Mouse (Mus musculus): ENCODE results near the gene Zdhhc14.

Zdhhc14 gene

GRCm38 (mm10) chr17:5491801-5492745, at the start of gene Zdhhc14:
Zdhhc14 (plus strand) TSS chr17:5492557.
- DNase-seq (ENCODE audit: low spot score) = peak; percentile 87

- DNase-seq (ENCODE audit: low spot score) = no peak
Observed at GRCm38 (mm10) chr17:5443260-5443659, 49.1 kb upstream of the Zdhhc14 start.

- DNase-seq (ENCODE audit: low spot score) = no peak
Observed at GRCm38 (mm10) chr17:5443751-5444150, 48.6 kb upstream of the Zdhhc14 start.

DNA sequence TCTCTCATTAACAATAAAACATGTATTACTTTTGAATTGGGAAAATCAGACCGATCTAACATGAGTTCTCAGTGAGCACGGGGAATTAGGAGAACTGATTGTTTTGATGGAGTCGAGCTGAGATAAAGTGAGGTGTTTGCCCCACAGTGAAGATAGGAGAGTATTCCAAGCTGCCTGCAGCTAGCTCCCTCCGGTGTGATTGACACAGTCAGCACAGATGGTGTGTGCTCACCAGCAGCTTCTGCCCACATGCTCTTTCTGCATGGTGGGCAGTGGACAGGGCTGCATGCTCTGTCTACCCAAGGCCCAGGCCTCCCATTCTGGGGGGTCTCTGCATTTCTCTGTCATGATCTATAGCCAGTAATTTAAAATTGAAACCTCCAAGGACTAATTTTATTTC, 38.7 kb upstream of the Zdhhc14 start:
- DNase-seq (ENCODE audit: low spot score) = no peak

DNA sequence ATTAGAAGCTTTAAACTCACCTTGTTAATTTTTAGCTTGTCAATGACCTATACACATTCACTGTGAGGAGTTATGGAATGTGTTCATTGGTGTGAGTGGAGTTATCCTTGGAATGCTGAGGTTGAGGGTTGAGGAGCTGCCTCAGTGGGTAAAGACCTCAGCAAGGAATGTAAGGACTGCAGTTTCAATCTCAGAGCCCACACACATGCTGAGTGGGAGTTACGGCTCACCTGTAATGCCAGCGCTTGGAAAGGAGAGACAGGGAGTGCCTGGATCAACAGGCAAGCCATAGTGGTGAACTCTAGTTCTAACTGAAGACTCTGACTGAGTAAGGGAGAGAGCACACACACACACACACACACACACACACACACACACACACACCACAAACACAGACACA, 28.4 kb upstream of the Zdhhc14 start:
- no peak for DNase-seq (ENCODE audit: low spot score)

- no peak for DNase-seq (ENCODE audit: low spot score)
Observed at GRCm38 (mm10) chr17:5466736-5467135, 25.6 kb upstream of the Zdhhc14 start.

DNA sequence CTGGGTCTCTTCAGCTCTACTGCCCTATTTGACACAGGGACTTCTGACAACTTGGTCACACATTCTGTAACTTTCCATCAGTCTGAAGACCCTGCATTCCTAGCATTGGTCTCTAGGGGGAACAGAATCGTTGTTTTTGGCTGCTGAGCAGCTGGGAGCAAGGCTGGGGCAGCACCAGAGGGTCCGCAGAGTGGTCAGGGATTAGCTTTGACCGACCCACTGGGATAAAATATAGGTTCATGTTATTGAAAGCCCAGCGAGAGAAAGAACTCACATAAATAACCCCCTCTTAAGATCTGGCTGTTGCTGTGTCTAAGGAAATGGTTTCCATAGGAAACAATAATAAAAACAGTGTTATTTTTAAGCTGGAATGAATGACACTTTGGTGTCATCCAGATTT, 25.2 kb upstream of the Zdhhc14 start:
- no peak for DNase-seq (ENCODE audit: low spot score)

- no peak for DNase-seq (ENCODE audit: low spot score)
Observed at GRCm38 (mm10) chr17:5472268-5472667, 20.1 kb upstream of the Zdhhc14 start.

GRCm38 (mm10) chr17:5475960-5476725, 16.2 kb upstream of the Zdhhc14 start:
- DNase-seq (ENCODE audit: low spot score) = peak; percentile 47

DNA sequence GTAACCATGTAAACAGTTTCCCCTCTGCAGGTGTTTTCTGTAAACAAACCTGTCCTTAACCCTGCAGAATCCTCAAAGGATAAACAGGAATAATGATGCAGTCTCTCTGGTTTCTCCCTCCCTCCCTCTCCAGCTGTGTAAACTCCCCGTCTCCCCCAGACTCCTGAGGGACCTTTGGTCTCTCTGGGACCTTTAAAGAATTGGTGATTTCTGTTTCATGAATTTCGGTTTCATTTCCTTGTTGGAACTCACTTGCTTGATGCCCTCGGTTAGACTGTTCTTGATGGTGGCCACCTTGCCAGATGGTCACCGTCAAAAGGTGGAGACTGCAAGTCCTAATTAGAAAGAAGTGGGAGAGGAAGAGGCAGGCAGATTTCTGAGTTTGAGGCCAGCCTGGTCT, 8.9 kb upstream of the Zdhhc14 start:
- no peak for DNase-seq (ENCODE audit: low spot score)

- no peak for DNase-seq (ENCODE audit: low spot score)
Observed at GRCm38 (mm10) chr17:5484663-5485062, 7.7 kb upstream of the Zdhhc14 start.

GRCm38 (mm10) chr17:5488156-5488555, 4.2 kb upstream of the Zdhhc14 start:
- DNase-seq (ENCODE audit: low spot score) = no peak

- DNase-seq (ENCODE audit: low spot score) = no peak
Observed at GRCm38 (mm10) chr17:5490351-5490750, 2.0 kb upstream of the Zdhhc14 start.

DNA sequence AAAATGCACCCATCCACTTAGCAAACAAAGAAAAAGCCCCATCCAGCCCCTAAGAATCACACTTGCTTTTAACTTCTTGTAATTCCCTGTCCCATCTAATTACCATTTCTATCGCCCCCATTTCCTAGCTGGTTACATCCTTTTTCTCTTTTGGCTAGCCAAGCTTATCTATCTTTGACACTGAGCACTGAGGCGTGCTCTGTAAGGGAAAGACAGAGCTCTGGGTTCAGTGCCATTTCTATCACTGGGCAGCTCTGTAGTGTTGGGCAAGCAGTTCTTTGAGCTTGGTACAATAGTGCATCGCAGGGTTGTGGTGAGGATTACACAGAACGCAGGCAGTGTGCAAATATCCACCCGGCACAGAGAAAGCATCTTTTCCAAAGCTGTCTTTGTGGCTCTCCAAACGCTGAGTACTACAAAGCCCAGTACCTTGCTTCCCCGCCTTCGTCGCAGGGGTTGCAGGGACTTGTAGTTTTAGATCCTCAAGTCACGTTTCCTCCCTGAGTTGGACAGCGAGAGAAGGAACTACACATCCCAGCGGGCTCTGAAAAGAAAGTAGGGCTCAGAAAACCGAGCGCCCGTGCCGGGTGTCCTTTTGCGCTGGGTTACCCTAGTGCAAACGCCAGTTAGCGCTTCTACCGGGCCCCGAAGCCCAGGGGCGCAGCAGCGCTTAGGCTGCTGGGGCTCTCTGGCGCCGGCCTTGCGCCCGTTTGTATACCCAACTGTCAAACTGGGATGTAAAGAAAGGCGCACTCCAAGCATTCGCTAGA, 1.1 kb upstream of the Zdhhc14 start:
- DNase-seq (ENCODE audit: low spot score) = peak; percentile 97

- peak; percentile 60 for DNase-seq (ENCODE audit: low spot score)
Observed at GRCm38 (mm10) chr17:5492746-5493160, 396 bp downstream of the Zdhhc14 start.

DNA sequence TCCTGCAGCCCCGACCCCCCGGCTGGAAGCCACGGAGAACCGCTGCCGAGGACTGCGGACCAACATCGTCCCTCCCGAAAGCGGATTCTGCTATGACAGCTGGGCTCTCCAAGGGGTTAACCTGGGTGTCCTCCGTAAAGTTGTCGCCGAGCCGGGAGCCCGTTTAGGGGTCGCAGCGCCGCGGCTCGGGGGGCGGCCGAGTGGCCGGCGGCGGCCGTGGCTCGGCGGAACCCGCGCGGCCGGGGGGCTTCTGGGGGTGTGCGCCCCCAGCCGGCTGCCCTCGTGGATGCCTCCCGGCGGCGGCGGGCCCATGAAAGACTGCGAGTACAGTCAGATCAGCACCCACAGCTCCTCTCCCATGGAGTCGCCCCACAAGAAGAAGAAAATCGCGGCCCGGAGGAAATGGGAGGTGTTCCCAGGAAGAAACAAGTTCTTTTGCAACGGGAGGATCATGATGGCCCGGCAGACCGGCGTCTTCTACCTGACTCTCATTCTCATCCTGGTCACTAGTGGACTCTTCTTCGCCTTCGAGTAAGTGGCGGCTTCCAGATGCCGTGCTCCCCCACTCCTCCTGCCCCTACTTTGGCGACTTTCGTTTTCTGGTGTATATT, 909 bp downstream of the Zdhhc14 start:
- peak; percentile 45 for DNase-seq (ENCODE audit: low spot score)

DNA sequence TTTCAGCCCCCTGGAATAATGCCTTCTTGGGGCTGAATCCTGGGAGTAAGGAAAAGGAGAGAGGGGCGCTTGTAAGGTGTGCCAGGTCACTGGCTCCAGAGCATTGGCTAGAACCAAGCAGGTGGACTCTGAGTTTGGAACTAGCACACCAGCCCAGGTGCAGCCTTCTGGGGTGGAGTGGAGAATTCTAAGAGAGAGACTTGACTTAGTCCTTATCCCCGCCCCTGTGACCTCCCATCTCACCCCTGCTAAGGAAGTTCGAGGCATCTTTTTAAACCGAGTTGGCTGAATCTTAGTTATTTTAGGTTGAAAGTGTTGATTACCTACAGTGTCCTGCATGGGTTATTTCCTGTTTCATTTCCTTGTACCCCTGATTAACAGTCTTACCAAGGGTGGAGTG, 1.5 kb downstream of the Zdhhc14 start:
- DNase-seq (ENCODE audit: low spot score) = peak; percentile 18

DNA sequence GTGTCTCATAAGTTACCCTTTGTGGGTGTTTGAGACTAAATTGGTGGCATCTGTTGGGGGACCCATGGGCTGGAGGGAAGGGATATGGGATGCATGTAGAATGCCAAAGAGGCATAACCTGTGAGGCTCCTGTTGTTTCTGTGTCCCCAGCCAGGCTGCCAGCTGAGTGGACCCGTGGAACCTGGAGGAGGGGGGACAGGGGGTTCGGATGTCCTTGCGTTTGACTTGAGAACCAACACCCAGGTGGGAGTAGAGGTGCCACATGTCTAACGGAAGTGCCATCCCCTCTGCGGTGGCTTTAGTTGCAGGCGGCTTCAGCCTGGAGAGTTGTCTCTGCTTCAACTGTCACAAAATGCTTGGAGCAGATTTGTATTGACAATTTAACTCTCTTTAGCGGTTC, 2.5 kb downstream of the Zdhhc14 start:
- no peak for DNase-seq (ENCODE audit: low spot score)

DNA sequence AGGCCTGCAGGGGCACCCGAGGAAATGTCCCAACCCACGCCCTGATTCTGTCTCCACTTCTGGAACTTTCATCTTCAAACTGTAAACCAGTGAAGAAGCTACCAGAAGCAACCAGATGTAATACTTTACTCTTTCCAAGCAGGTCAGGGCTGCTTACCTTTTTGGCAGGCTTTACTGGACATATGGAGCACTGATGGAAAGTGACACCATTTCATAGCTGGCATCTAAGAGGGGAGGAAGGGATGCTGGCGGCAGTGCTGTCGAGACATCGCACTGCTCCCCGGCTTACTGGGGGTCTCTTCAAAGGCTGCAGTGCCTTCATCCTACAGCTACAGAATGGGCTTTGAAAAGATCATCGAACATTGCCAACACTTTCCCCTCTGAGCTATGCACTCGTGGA, 5.3 kb downstream of the Zdhhc14 start:
- DNase-seq (ENCODE audit: low spot score) = no peak

- DNase-seq (ENCODE audit: low spot score) = no peak
Observed at GRCm38 (mm10) chr17:5498996-5499395, 6.6 kb downstream of the Zdhhc14 start.

DNA sequence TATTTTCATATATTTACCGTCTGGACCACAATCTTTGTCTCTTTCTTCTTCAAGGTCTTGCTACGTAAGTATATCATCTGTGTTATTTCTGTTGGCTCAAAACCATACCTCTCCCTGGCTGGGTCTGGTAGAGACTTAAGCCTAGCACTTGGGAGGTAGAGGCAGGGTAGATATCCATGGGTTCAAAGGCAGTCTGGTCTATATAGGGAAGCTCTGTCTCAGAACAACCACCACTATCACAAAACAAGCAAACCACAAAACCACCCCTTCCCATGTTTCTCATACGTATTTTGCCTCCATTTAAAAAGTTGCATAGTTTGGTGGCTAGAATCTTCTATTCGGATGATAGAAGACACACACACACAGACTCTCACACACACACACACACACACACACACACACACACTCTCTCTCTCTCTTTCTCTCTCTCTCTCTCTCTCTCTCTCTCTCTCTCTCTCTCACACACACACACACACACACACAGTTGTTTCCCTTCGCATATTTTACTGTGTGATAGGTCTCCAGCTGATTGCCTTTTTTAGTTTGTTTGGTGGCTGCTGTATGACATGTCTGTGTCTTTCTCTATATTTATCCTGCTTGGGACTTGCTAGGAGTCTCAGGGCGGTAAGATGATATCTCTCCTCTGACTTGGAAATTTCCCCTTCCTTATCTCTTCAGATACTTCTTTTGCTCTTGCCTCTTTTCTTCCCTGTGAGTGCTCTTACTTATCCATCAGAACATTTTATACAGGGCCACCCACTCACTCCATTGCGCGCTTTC, 11.8 kb downstream of the Zdhhc14 start:
- no peak for DNase-seq (ENCODE audit: low spot score)
